Mouse (Mus musculus) brain, adult 2 months (tissue): ENCODE measurements at regions not wholly inside any gene's neighbourhood (a gene's known extent, or its start where the extent isn't known, plus 50 kb on each side); places are given as distances from the start of the nearest gene placed in this dataset.
"Not testable (repeated sequence)": the region's sequence is repeated elsewhere in the genome, so short reads cannot be mapped to it uniquely, and the experiment has no call there.

Experiments used
- DNase-seq: peaks from one replicate; pipeline ENCODE4 v3.0.0; 2011; ENCODE audit warnings: low read depth, low spot score

GRCm38 (mm10) chr14:114485781-114486180 is 606.2 kb upstream of the Gpc5 start:
- no peak for DNase-seq

DNA sequence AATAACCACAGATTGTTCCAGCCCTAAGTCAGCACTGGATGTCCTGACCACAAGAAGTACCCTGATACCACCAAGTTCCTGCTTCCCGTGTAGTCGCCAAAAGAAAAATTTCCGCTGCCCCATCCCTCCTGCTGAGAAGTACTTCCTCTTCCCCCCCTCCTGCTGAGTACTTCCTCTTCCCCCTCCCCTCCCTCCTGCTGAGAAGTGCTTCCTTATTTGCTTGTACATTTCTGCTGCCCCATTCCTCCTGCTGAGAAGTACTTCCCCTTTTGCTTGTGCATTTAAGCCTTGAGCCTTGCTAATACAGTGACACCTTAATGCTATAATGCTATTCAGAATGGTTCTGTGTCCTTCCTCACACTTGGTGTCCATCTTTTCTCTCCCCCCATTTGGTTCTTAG is 598.6 kb upstream of the Gpc5 start:
- DNase-seq = not testable (repeated sequence)

- peak; percentile 14 for DNase-seq
Measured at GRCm38 (mm10) chr14:114504976-114505375, 587.0 kb upstream of the Gpc5 start.

GRCm38 (mm10) chr14:114547910-114548680 is 543.9 kb upstream of the Gpc5 start:
- DNase-seq = peak; percentile 78

- DNase-seq = no peak
Measured at GRCm38 (mm10) chr14:114549101-114549500, 542.9 kb upstream of the Gpc5 start.

DNA sequence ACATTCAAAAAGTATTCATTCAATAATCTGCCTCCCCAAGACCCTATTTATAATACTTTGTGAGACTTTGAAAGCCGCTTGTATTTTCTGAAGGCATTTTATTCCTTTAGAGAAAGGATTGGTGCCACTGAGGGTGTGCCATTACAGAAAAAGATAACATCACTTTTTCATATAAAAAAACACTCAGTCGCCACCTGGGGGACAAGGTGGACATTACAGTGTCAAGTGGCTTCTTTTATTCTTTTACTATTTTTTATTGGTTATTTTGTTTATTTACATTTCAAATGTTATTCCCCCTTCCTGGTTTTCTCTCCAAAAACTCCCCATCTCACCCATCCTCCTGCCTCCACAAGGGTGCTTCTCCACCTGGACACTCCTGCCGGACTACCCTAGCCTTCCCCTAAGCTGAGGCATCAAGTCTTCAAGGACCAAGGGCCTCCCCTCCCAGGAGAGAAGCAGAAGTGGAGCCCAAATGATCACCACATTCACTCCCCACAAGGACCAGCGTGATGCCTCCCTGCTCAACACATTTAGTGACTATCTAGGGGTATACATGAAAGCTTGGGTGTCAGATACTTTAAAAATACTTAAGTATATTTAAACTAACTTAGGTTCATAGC is 525.5 kb upstream of the Gpc5 start:
- peak; percentile 39 for DNase-seq

DNA sequence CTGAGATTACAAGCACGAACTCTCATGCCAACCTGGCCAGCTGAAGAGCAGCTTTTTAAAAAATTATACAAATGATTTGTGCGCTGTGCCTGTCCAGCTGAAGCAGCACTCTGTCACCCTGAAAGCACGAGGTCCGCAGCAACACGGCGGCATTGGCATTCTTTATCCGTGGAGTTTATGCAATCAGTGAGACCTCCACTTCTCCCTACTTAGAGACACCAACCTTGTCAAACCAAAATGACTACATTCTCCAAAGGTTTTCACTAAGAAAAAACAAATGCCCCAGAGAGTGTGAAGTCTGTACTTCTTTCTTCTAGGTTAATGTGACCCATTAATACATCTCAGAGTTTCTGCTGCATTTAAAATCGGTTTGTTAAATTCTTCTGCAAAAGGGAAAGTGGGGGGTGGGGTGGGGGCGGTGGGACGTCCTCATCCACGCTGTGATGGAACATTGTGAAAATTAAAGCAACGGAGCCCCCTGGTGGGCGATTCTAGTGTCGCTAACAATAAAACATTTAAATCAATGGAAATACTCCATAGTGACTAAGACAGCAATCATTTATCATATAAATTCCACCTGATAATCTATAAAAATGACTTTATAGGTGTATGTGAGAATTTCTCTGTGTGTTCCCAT is 524.2 kb upstream of the Gpc5 start:
- DNase-seq = peak; percentile 67

DNA sequence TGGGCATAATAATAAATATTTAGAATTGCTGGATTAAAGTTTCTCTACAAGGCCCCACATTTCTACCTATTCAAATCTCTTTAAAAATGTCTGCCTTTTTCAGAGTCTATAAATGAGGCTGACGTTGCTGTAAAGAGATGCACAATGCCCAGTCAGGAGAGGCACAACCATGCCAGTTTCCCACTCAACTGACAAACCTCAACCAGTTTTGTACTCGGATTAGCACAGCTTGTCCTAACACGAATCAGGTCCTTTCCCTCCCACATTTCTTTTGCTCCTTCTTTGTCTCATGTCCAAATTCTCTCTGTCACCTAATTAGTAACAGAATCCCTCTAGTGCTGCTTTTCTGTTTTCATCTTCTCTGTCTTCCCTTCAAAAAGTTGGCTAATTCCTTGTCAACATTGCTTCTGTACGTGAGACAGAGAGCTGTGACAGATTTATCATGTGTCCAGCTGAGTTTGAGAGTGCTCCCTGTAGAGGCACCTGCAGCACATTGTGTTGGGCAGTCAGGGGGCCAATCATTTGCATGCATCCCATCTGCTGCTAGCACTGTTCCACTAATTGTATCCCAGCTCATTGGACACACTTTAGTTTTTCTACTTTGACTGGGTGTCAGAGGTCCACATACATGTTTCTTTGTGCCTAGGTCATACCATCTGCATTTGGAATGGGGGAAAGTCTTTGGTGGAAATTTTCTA is 504.5 kb upstream of the Gpc5 start:
- peak; percentile 6 for DNase-seq

GRCm38 (mm10) chr14:114609296-114609695 is 482.7 kb upstream of the Gpc5 start:
- DNase-seq = no peak

DNA sequence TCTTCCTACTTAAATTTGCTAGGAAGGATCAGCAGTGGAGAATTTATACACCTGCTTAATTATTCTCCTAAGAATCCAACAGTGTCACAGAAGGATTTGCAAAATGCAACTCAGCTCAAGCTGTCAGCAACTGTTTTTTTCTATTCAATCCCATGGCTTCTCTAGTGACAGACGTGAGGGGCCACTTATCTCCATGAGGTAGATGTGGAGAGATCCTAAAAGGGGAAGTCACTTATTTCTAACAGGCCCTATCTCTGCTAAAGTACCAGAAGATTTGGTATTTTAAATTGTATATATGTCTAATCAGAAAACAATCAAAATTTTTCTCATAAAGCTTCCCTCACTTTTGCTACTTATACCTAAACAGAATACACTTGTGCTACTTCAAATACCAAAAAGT is 479.6 kb upstream of the Gpc5 start:
- no peak for DNase-seq

GRCm38 (mm10) chr14:114656636-114657035 is 435.4 kb upstream of the Gpc5 start:
- DNase-seq = no peak

GRCm38 (mm10) chr14:114662028-114662427 is 430.0 kb upstream of the Gpc5 start:
- DNase-seq = peak; percentile 45

DNA sequence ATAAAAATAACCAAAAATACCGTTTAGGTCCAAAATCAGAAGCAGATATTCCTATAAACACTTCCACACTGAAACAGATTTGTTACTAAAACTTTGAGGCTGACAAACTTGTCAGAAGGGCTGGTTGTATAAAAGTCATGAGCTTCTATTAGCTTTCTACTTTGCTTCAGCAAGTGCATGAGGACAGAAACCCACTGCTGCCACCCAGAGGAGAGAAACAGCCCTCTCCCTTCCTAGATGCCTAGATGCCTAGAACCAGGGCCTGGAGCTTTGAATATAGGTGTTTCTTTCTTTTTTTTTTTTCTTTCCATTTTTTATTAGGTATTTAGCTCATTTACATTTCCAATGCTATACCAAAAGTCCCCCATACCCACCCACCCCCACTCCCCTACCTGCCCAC is 406.9 kb upstream of the Gpc5 start:
- peak; percentile 69 for DNase-seq

DNA sequence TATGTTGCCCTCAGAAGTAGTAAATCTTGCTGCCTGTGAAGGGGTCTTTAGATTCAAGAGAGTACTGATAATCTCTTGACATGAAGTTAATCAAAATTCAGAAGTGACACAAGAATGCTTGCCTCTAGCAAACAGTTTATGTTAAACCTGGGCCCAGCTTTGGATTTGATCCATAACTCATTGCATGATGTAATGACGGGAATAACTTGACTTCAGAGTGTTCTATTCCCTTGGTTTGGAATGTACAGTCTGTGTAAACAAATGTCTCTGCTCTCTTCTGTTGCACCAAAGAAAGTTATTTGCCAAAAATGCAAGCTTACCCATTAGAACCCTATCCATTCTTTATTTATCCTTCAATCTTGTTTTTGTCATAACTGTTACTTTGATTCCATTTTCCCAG is 397.1 kb upstream of the Gpc5 start:
- DNase-seq = no peak

- DNase-seq = no peak
Measured at GRCm38 (mm10) chr14:114697543-114697942, 394.5 kb upstream of the Gpc5 start.

DNA sequence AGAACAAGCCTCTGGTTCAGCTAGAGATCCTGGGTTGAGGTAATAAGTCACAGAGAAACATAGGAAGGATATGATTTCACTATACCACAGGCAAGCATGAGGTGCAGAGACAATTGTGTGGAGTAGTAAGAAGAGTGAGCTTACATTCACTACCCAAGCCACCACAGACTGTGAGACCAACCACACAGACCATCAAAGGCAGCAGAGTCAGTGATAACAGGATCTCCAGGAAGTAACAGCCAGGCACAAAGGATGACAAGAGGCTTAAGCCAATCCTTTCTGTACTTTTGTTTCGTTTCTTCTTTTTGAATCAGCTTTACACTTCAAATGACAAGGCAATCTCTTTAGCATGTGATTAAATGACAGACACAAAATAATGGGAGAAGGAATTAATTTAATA is 368.9 kb upstream of the Gpc5 start:
- DNase-seq = no peak

GRCm38 (mm10) chr14:114767323-114767722 is 324.7 kb upstream of the Gpc5 start:
- peak; percentile 43 for DNase-seq

GRCm38 (mm10) chr14:114776723-114777122 is 315.3 kb upstream of the Gpc5 start:
- DNase-seq = no peak

GRCm38 (mm10) chr14:114781821-114782220 is 310.2 kb upstream of the Gpc5 start:
- no peak for DNase-seq

GRCm38 (mm10) chr14:114790946-114791830 is 300.8 kb upstream of the Gpc5 start:
- DNase-seq = peak; percentile 86

- DNase-seq = no peak
Measured at GRCm38 (mm10) chr14:114791831-114792224, 300.2 kb upstream of the Gpc5 start.
